7 mouse cellular contexts compared by ENCODE assay signal in the genomic region with DNA sequence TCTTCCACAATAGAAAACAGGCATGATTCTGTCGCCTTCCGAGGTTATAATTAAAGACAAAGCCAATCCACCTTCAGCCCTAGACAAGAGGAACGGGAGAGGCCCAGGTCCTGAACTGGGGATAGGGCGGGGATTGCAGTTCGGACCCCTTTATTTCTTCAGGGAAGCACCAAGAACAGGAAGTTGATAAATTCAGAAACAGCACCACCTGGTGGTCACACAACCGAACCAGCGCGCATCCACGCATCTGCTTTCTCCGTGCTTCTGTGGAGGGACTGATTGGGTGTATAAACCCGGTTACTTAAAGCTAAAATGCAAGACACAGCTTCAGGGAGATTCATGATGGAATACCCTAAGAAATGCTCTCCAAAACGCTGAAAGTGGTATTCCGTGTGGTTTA.
DNase-seq lines count a peak whose midpoint lies in the region; ATAC-seq and TF ChIP-seq lines count a peak whose summit lies in the region.

No protein-coding gene starts in this region.

- no peak for TF ChIP-seq POLR2A in spleen, adult 2 months (IDR thresholded peaks at IDR 0.05; ENCODE audit: low read depth, low read length)

- H3K9me3 ChIP-seq in hindbrain, embryonic 12.5 days (replicated peaks) = no peaks in the 10 kb centered on the region
- no peaks in the 10 kb centered on the region for H3K9me3 ChIP-seq in midbrain, embryonic 11.5 days (ENCODE audit: control insufficient read depth, low read length)

- ATAC-seq in hindbrain, embryonic 12.5 days (ENCODE audit: low FRiP score) = peak; percentile 40; the same call in 1 of the 2 replicates
- peak; percentile 55 for ATAC-seq in midbrain, embryonic 11.5 days (ENCODE audit: low FRiP score)

- TF ChIP-seq CTCF in spleen, adult 2 months (IDR thresholded peaks at IDR 0.05; ENCODE audit: extremely low read depth, insufficient read depth, insufficient read length, insufficient replicate concordance) = peak; percentile 56; the same call in 1 of the 2 replicates

- H3K4me2 ChIP-seq in hindbrain, embryonic 12.5 days (replicated peaks) = no peak overlapping the region
- H3K4me2 ChIP-seq in midbrain, embryonic 11.5 days = no peak overlapping the region

- H3K9ac ChIP-seq in hindbrain, embryonic 12.5 days = no peak overlapping the region
- no peak overlapping the region for H3K9ac ChIP-seq in midbrain, embryonic 11.5 days (ENCODE audit: low read length)

- H3K27ac ChIP-seq in hindbrain, embryonic 12.5 days = no peak overlapping the region
- no peak overlapping the region for H3K27ac ChIP-seq in midbrain, embryonic 11.5 days (ENCODE audit: low read depth, low read length)
- H3K27ac ChIP-seq in spleen, adult 2 months (ENCODE audit: insufficient read depth, low read length) = no peak overlapping the region

- 0 out of 2 replicates have a peak, but pooled peaks cover 2% of the 10 kb centered on the region for H3K27me3 ChIP-seq in hindbrain, embryonic 12.5 days
- H3K27me3 ChIP-seq in midbrain, embryonic 11.5 days (ENCODE audit: control insufficient read depth, insufficient read depth, low read length) = 0 out of 2 replicates have a peak, but pooled peaks cover 3% of the 10 kb centered on the region
- H3K27me3 ChIP-seq in spleen, adult 2 months (ENCODE audit: control insufficient read depth, insufficient read depth, low read length) = no peaks in the 10 kb centered on the region

- no peaks in the 10 kb centered on the region for H3K4me1 ChIP-seq in hindbrain, embryonic 12.5 days
- H3K4me1 ChIP-seq in midbrain, embryonic 11.5 days (ENCODE audit: control insufficient read depth, insufficient read depth, low read length) = peaks cover 2% of the 10 kb centered on the region; the same call in 1 of the 2 replicates
- no peaks in the 10 kb centered on the region for H3K4me1 ChIP-seq in spleen, adult 2 months (ENCODE audit: control insufficient read depth, insufficient read depth, insufficient read length)

- WGBS in hindbrain, embryonic 12.5 days = 9% methylated on average over 13 of the region's 13 CpGs
- 9% methylated on average over 13 of the region's 13 CpGs for WGBS in midbrain, embryonic 11.5 days
- WGBS in spleen, adult 2 months = 7% methylated on average over 13 of the region's 13 CpGs

- DNase-seq in ZHBTc4 (ENCODE audit: low read depth, low spot score) = peak; percentile 74
- DNase-seq in cerebellum, adult 8-10 months = peak; percentile 20
- DNase-seq in frontal cortex, postnatal 10 days (ENCODE audit: low spot score in 2 of 2) = peak; percentile 50 to 79
- DNase-seq in left cerebral cortex, adult 9 months (ENCODE audit: low spot score in 2 of 2) = peak; percentile 22 to 90
- DNase-seq in midbrain, embryonic 11.5 days (ENCODE audit: low spot score, missing footprints) = peak; percentile 98
- DNase-seq in spleen, adult 2 months (ENCODE audit: low read depth in 1 of 2, low spot score in 2 of 2) = peak; percentile 3 to 42

- no peaks in the 10 kb centered on the region for H3K36me3 ChIP-seq in hindbrain, embryonic 12.5 days
- no peaks in the 10 kb centered on the region for H3K36me3 ChIP-seq in midbrain, embryonic 11.5 days (ENCODE audit: control insufficient read depth, insufficient read depth, low read length)
- no peaks in the 10 kb centered on the region for H3K36me3 ChIP-seq in spleen, adult 2 months (ENCODE audit: control insufficient read depth, insufficient read depth, low read length)

- H3K4me3 ChIP-seq in hindbrain, embryonic 12.5 days = no peak overlapping the region
- no peak overlapping the region for H3K4me3 ChIP-seq in midbrain, embryonic 11.5 days (ENCODE audit: low read depth, low read length)
- H3K4me3 ChIP-seq in spleen, adult 2 months (ENCODE audit: extremely low read depth, insufficient read depth, insufficient read length) = no peak overlapping the region

Comparison
In these comparisons a context has a peak if more than half of its experiments do, and no peak if none do; other contexts are left out.
1. DNase-seq: peak in every context shown above with its lines; median percentile 98 in midbrain, embryonic 11.5 days; 74 in ZHBTc4; 64 in frontal cortex, postnatal 10 days; 56 in left cerebral cortex, adult 9 months; 22 in spleen, adult 2 months; 20 in cerebellum, adult 8-10 months.